Mouse (Mus musculus): Measurements from ENCODE around the gene Bahcc1. TPM values are rescaled to one million over a fixed set of nuclear protein-coding genes. Genes with fewer than 3 reads are reported as not detected.
A peak's percentile ranks its signal among the peaks of the same experiment; 100 is the strongest.

Gene Bahcc1
- polyA plus RNA-seq, 1 experiment from 2014 or later = 19.5 TPM

- H3K4me2 ChIP-seq (replicated peaks) = no peak overlapping the region
- H3K4me1 ChIP-seq (replicated peaks) = peaks cover 38% of the 10 kb centered on the region
- 55% methylated on average over 10 of the region's 10 CpGs for WGBS
- ATAC-seq = peak; percentile 31; the same call in 1 of the 2 replicates
- no peaks in the 10 kb centered on the region for H3K27me3 ChIP-seq
- no peaks in the 10 kb centered on the region; the same call in 1 of the 2 replicates for H3K9me3 ChIP-seq
- no peaks in the 10 kb centered on the region for H3K36me3 ChIP-seq
- no peak overlapping the region for H3K4me3 ChIP-seq (replicated peaks)
- H3K9ac ChIP-seq (replicated peaks) = peak overlapping the region; percentile 53; the same call in 1 of the 2 replicates
- H3K27ac ChIP-seq = peak overlapping the region; percentile 96
Measured at GRCm38 (mm10) chr11:120215726-120216241, 17.0 kb upstream of the Bahcc1 start.

GRCm38 (mm10) chr11:120216540-120217324 lies 16.0 kb upstream of the Bahcc1 start:
- Histone ChIP-seq H3K27me3 (no peaks in the 10 kb centered on the region), H3K9me3 (no peaks in the 10 kb centered on the region; the same call in 1 of the 2 replicates), H3K4me1 (replicated peaks) (peaks cover 46% of the 10 kb centered on the region), H3K27ac (peak overlapping the region; percentile 96), H3K4me3 (replicated peaks) (0 out of 2 replicates have a peak overlapping the region, but pooled peaks have one; percentile 0), H3K36me3 (no peaks in the 10 kb centered on the region), H3K4me2 (replicated peaks) (peak overlapping the region; percentile 31), H3K9ac (replicated peaks) (peak overlapping the region; percentile 53)
- WGBS = 5% methylated on average over 11 of the region's 11 CpGs
- peak; percentile 94 for ATAC-seq

- Histone ChIP-seq H3K9me3 (no peaks in the 10 kb centered on the region; the same call in 1 of the 2 replicates), H3K4me1 (replicated peaks) (peaks cover 49% of the 10 kb centered on the region), H3K27me3 (no peaks in the 10 kb centered on the region), H3K9ac (replicated peaks) (no peak overlapping the region), H3K4me3 (replicated peaks) (no peak overlapping the region), H3K4me2 (replicated peaks) (no peak overlapping the region), H3K27ac (0 out of 2 replicates have a peak overlapping the region, but pooled peaks have one; percentile 96), H3K36me3 (no peaks in the 10 kb centered on the region)
- 87% methylated on average over 17 of the region's 17 CpGs for WGBS
- ATAC-seq = no peak
Measured at GRCm38 (mm10) chr11:120218176-120218856, 14.4 kb upstream of the Bahcc1 start.

DNA sequence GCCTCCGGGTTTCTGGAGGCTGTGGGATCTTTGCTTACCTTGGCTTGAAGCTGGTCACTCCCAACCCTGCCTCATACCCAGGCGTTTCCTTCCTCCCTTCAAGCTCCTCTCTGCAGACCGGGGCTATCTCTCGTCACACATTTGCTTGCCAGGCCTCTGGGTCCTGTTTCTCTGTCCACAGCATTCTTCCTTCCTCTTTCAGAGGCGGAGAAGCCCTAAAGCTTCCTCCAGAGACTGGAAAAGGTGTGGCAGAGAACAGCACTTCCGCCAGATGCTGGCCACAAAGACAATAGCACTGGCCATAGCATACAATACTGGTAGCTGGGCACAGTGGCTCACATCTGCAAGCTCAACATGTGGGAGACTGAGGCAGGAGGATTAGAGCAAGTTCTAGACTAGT lies 13.8 kb upstream of the Bahcc1 start:
- no peak overlapping the region for H3K4me3 ChIP-seq (replicated peaks)
- H3K9me3 ChIP-seq = no peaks in the 10 kb centered on the region; the same call in 1 of the 2 replicates
- WGBS = 87% methylated on average over 6 of the region's 6 CpGs
- no peaks in the 10 kb centered on the region for H3K27me3 ChIP-seq
- peaks cover 55% of the 10 kb centered on the region for H3K4me1 ChIP-seq (replicated peaks)
- H3K9ac ChIP-seq (replicated peaks) = no peak overlapping the region
- H3K27ac ChIP-seq = no peak overlapping the region
- H3K36me3 ChIP-seq = no peaks in the 10 kb centered on the region
- ATAC-seq = no peak
- no peak overlapping the region for H3K4me2 ChIP-seq (replicated peaks)

GRCm38 (mm10) chr11:120219916-120220522 lies 12.7 kb upstream of the Bahcc1 start:
- Histone ChIP-seq H3K4me1 (replicated peaks) (peaks cover 66% of the 10 kb centered on the region), H3K4me2 (replicated peaks) (no peak overlapping the region)
- 46% methylated on average over 9 of the region's 9 CpGs for WGBS

DNA sequence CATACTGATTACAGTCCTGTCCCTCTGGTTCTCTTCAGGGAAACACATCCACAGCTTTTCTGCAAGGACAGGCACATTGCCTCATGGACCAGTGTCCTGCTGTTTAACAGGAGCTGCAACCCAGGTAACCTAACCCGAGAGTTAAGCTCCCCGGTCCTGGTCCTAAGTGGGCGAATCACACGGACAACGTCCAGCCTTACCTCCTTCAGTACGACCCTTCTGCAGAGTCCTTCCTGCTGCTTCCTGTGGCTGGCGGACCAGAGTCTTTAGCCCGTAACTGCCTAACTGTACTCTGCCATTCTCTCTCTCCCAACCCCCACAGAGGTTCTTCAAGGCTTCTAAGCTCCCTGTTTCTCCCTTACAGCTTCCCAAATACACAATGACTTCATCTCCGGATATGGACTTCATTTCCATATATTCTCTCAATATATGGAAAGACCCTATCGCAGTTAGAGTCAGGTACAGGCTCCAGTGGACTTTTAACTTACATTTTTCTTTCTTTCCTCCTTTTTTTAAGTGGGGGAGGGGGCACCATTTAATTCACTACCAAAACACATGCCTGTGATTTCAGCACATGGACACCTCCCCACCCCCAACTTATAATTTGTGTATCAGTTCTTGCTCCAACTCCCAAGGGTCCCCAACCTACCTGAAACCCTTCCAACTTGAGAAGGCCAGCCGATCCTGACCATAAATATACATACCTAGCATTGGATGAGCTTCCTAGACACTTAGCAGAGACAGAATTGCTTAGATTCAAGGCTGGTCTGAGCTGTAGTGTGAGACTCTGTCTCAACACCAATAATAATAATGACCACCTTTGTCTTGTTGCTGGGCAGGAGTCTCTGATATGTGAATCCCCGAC lies 11.6 kb upstream of the Bahcc1 start:
- no peaks in the 10 kb centered on the region for H3K27me3 ChIP-seq
- no peak overlapping the region for H3K4me3 ChIP-seq (replicated peaks)
- H3K27ac ChIP-seq = peak overlapping the region; percentile 47; the same call in 1 of the 2 replicates
- H3K4me1 ChIP-seq (replicated peaks) = peaks cover 71% of the 10 kb centered on the region
- ATAC-seq = no peak
- WGBS = 53% methylated on average over 12 of the region's 12 CpGs
- H3K4me2 ChIP-seq (replicated peaks) = 0 out of 2 replicates have a peak overlapping the region, but pooled peaks have one; percentile 0
- no peaks in the 10 kb centered on the region for H3K36me3 ChIP-seq
- H3K9me3 ChIP-seq = no peaks in the 10 kb centered on the region
- peak overlapping the region; percentile 42; the same call in 1 of the 2 replicates for H3K9ac ChIP-seq (replicated peaks)

More at GRCm38 (mm10) chr11:120219916-120220522, 12.7 kb upstream of the Bahcc1 start:
- Histone ChIP-seq H3K4me3 (replicated peaks) (no peak overlapping the region), H3K27me3 (no peaks in the 10 kb centered on the region), H3K9ac (replicated peaks) (peak overlapping the region; percentile 42; the same call in 1 of the 2 replicates), H3K27ac (0 out of 2 replicates have a peak overlapping the region, but pooled peaks have one; percentile 47), H3K9me3 (no peaks in the 10 kb centered on the region), H3K36me3 (no peaks in the 10 kb centered on the region)
- ATAC-seq = no peak

GRCm38 (mm10) chr11:120222425-120223104 lies 10.2 kb upstream of the Bahcc1 start:
- Histone ChIP-seq H3K4me1 (replicated peaks) (peaks cover 71% of the 10 kb centered on the region), H3K27me3 (no peaks in the 10 kb centered on the region), H3K9ac (replicated peaks) (no peak overlapping the region), H3K9me3 (no peaks in the 10 kb centered on the region), H3K27ac (no peak overlapping the region), H3K4me3 (replicated peaks) (no peak overlapping the region), H3K4me2 (replicated peaks) (no peak overlapping the region), H3K36me3 (no peaks in the 10 kb centered on the region)
- ATAC-seq = no peak
- 80% methylated on average over 6 of the region's 6 CpGs for WGBS

DNA sequence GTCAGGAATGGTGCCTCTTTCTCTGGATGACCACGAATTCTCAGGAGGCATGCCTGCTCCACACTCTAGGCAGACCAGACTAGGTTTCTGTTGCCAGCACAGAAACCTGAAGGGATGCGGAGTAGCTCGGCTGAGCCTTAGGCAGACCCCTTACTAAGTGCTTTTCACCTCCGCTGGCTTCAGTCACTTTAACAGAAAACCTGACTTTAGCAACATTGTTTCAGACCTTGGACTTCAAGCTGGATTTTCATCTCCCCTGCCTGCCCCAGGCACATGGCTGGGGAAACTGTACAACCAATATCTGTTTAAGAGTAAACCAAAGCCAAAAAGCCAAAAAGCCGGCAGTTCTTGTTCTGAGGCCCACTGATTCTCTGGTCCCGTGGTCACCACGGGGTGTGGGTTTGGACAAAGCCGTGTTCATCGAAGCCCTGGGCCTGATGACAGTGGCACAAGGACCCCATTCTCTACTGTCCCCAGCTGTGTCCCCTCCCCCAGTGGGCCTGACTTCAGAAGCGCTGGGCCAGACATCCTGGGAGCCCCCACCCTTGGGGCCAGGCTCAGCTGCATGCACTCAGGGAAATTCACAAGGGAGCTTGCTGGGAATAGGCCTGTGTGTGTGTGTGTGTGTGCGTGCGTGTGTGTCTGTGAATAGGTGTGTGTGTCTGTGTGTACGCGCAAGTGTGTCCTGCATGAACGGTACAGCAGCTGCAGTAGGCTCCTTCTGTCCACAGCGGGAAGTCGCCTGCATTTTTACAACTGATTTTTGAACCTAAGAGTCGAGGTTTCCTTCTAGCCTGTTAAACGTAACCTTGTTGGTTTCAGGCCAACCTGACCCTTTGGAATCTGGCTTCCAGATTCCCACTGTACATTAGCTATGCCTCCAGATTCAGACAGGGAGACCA lies 8.9 kb upstream of the Bahcc1 start:
- H3K4me2 ChIP-seq (replicated peaks) = 0 out of 2 replicates have a peak overlapping the region, but pooled peaks have one; percentile 21
- H3K4me3 ChIP-seq (replicated peaks) = no peak overlapping the region
- 33% methylated on average over 19 of the region's 19 CpGs for WGBS
- peak overlapping the region; percentile 73 for H3K9ac ChIP-seq (replicated peaks)
- ATAC-seq = peak; percentile 55
- H3K9me3 ChIP-seq = no peaks in the 10 kb centered on the region
- H3K27ac ChIP-seq = peak overlapping the region; percentile 75
- H3K4me1 ChIP-seq (replicated peaks) = peaks cover 76% of the 10 kb centered on the region
- no peaks in the 10 kb centered on the region for H3K36me3 ChIP-seq
- no peaks in the 10 kb centered on the region for H3K27me3 ChIP-seq

DNA sequence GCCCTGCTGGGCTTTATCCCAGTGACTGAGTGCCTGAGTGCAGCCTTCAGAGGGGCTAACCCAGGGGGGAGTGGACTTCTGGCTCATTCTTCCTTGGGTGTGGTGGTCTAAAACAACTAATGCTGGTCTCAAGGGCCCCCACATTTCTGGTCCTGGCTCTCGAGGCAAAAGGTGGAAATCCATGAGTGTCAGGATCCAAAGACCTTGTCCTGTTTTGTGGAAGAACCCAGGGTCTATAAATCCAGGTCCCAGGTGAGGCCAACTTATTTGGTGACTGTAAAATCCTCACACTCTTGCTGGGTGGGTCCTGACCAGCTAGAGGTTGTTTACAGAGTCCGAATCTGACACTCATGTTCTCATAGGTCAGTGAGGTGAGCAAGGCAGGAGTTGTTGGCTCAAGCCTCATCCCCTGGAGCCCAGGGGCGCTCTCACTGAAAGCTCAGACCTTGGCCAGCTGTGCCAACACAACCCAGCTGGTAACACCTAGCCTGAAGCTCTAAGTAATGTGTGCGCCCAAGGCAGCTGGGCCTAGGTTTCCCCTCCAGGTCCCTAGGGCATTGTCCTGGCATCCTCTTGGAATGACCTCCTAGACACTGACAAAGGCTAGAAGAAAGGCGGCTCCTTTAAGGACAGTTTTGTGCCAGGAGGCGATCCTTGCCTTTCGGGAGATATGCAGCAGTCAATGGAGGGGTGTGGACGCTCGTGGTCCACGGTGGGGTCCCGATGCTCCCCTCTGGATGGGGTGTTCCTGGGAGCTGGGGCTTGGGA lies 8.1 kb upstream of the Bahcc1 start:
- H3K9ac ChIP-seq (replicated peaks) = peak overlapping the region; percentile 73
- no peaks in the 10 kb centered on the region for H3K36me3 ChIP-seq
- peak overlapping the region; percentile 28 for H3K4me3 ChIP-seq (replicated peaks)
- WGBS = 23% methylated on average over 11 of the region's 11 CpGs
- no peaks in the 10 kb centered on the region for H3K27me3 ChIP-seq
- 0 out of 2 replicates have a peak, but pooled peaks have one; percentile 51 for ATAC-seq
- peaks cover 84% of the 10 kb centered on the region for H3K4me1 ChIP-seq (replicated peaks)
- peak overlapping the region; percentile 75 for H3K27ac ChIP-seq
- peak overlapping the region; percentile 56 for H3K4me2 ChIP-seq (replicated peaks)
- H3K9me3 ChIP-seq = no peaks in the 10 kb centered on the region
